Mouse (Mus musculus) cerebellum, postnatal 10 days (tissue): ENCODE data around the gene Mmgt2.

Source experiments
- DNase-seq, 2 experiments: peaks; one replicate each; pipeline ENCODE4 v3.0.0; 2021; ENCODE audit warnings: mixed read lengths in 2 of 2

Mmgt2 gene

DNA sequence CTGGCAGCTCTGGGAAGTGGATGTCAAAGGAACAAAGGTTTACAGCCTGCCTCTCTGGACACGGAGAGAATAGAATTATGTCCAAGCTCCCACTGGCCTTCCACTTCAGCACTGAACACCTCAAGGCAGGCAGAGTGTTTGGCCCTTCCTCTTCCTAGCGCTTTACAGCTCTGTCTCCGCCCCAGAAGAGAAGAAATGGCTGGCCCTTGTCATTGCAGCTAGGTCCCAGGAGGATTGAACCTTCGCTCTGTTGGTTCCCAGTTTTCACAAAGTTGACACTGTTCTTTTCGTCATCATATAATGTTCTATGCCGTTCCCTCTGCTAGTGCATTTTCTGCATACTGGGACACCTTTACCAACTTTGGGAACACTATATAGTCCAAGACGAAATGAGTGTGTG is 59.8 kb downstream of the Mmgt2 start:
- DNase-seq, result no peak

DNA sequence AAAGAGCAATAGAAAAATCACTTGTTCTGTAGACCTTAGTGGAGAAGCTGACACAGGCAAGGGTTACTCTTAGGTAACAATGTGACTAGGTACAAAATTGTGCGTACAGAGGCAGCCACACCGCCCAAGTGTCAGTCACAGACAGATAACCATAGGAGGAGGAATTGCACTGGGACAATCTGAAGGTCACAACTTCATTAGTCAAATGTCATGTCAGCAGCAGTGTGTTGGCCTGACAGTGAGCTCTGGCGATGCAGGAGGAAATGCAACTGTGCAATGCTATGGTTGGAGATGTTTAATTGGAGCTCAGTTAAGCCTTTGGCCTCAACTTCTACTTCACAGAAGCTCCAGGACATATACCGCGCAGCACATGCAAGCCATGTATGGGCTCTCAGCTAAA is 62.2 kb downstream of the Mmgt2 start:
- DNase-seq, result no peak
